Mouse (Mus musculus): ENCODE measurements at regions not wholly inside any gene's neighbourhood (a gene's known extent, or its start where the extent isn't known, plus 50 kb on each side); places are given as distances from the start of the nearest gene placed in this dataset.

DNA sequence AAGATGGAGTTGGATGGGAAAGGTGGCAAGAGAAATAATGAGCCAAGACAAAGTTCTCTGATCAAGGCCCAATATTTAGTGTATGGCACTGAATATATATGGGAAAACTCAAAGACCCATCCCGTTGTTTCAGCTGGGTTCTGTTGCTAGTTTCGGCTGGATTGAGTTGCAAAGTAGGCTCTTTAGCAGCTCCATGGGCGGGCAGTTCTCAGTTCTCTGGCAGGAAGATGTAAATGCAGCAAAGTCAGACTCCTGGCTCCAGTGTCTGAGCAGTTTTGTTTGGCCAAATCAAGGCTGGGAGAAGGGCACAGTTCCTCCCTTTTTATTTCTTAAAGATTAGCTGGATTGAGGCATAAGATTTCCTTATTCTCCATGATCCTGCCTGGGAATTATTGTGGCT lies 909.0 kb upstream of the Gm12353 start:
- TF ChIP-seq USF1 (IDR thresholded peaks at IDR 0.05; ENCODE audit: low read depth) (no peak), POLR2A (IDR thresholded peaks at IDR 0.05; ENCODE audit: insufficient read length, low read depth) (no peak), MAX (IDR thresholded peaks at IDR 0.05; ENCODE audit: low read depth) (no peak), E2F4 (IDR thresholded peaks at IDR 0.05; ENCODE audit: insufficient read depth) (no peak), TCF12 (IDR thresholded peaks at IDR 0.05; ENCODE audit: insufficient read depth, poor library complexity, severe bottlenecking) (no peak), TCF3 (IDR thresholded peaks at IDR 0.05; ENCODE audit: insufficient read length, low read depth) (no peak), MYOD1 (IDR thresholded peaks at IDR 0.05; ENCODE audit: control insufficient read depth in 1 of 3, insufficient read length in 2 of 3, low read depth in 2 of 3) (no peak), MYOG (IDR thresholded peaks at IDR 0.05; ENCODE audit: control insufficient read depth in 1 of 3, insufficient read depth in 1 of 3, insufficient read length in 2 of 3, low read depth in 2 of 3) (no peak), CEBPB (IDR thresholded peaks at IDR 0.05; ENCODE audit: insufficient read depth, poor library complexity, severe bottlenecking) (no peak), REST (IDR thresholded peaks at IDR 0.05; ENCODE audit: insufficient read depth, insufficient read length) (no peak), POLR2AphosphoS2 (IDR thresholded peaks at IDR 0.05; ENCODE audit: insufficient read length, low read depth) (no peak)
